Mouse (Mus musculus) midbrain, embryonic 11.5 days (tissue): ENCODE results near the gene Lrrc4b. TPM values are rescaled to one million over a fixed set of nuclear protein-coding genes. Genes with fewer than 3 reads are reported as not detected.

Experiments used
- ATAC-seq: fragments of 200-750 bp; cut with Nextera tagmentation; 2 replicates; pipeline ENCODE4 v1.8.0; 2017; ENCODE audit warnings: moderate TSS enrichment, moderate library complexity; ENCODE audit not compliant: low FRiP score
- DNase-seq: peaks from one replicate; pipeline ENCODE4 v3.0.0; 2015; ENCODE audit warnings: low spot score; ENCODE audit errors: missing footprints
- H3K27ac ChIP-seq: fragments of 300-500 bp; sonication (generic); 2 replicates; pipeline ENCODE4 v1.5.1; 2014; ENCODE audit warnings: low read depth, low read length
- H3K27me3 ChIP-seq: fragments of 300-500 bp; sonication (generic); 2 replicates; pipeline ENCODE4 v1.6.1; 2014; ENCODE audit warnings: mild to moderate bottlenecking, low read length, moderate library complexity, mixed read lengths; ENCODE audit not compliant: control insufficient read depth, insufficient read depth
- H3K36me3 ChIP-seq: fragments of 300-500 bp; sonication (generic); 2 replicates; pipeline ENCODE4 v1.6.1; 2014; ENCODE audit warnings: mild to moderate bottlenecking, low read length, moderate library complexity, mixed read lengths; ENCODE audit not compliant: control insufficient read depth, insufficient read depth
- H3K4me1 ChIP-seq: fragments of 300-500 bp; sonication (generic); 2 replicates; pipeline ENCODE4 v1.6.1; 2014; ENCODE audit warnings: low read length; ENCODE audit not compliant: control insufficient read depth, insufficient read depth
- H3K4me2 ChIP-seq: fragments of 300-500 bp; sonication (generic); 2 replicates; pipeline ENCODE4 v1.6.1; 2014; ENCODE audit warnings: mild to moderate bottlenecking, moderate library complexity
- H3K4me3 ChIP-seq: fragments of 300-500 bp; sonication (generic); 2 replicates; pipeline ENCODE4 v1.5.1; 2014; ENCODE audit warnings: low read depth, low read length
- H3K9ac ChIP-seq: fragments of 300-500 bp; sonication (generic); 2 replicates; pipeline ENCODE4 v1.6.1; 2014; ENCODE audit warnings: low read length
- H3K9me3 ChIP-seq: fragments of 300-500 bp; sonication (generic); 2 replicates; pipeline ENCODE4 v1.6.1; 2016; ENCODE audit warnings: low read length; ENCODE audit not compliant: control insufficient read depth
- WGBS: fragments of 180-500 bp; shearing (Covaris S2); extraction: QIAGEN DNeasy Blood & Tissue Kit; methylation state at CpG from one replicate; pipeline ENCODE4 v1.1.7; 2014; 5-methylcytosine and 5-hydroxymethylcytosine counted together
- polyA plus RNA-seq: library from polyadenylated mRNA; unstranded; fragments of >200 nt; fragmentation: Nextera tagmentation; extraction: Ambion mirVana; gene quantifications from 2 replicates; pipeline ENCODE4 v1.2.1, GENCODE M21; 2014

Gene Lrrc4b
- polyA plus RNA-seq, 1 experiment from 2014 or later: 10.3 TPM

- peaks cover 3% of the 10 kb centered on the region; the same call in 1 of the 2 replicates for H3K4me1 ChIP-seq
- ATAC-seq (no peak), DNase-seq (no peak)
- no peaks in the 10 kb centered on the region for H3K9me3 ChIP-seq
- H3K27ac ChIP-seq: no peak overlapping the region
- H3K4me2 ChIP-seq: no peak overlapping the region
- WGBS: 86% methylated on average over 6 of the region's 6 CpGs
- no peak overlapping the region for H3K9ac ChIP-seq
- H3K4me3 ChIP-seq: no peak overlapping the region
- no peaks in the 10 kb centered on the region for H3K36me3 ChIP-seq
- H3K27me3 ChIP-seq: peaks cover 3% of the 10 kb centered on the region
Measured at GRCm38 (mm10) chr7:44401673-44402072, 27.1 kb upstream of the Lrrc4b start.

GRCm38 (mm10) chr7:44405346-44406014 is 23.3 kb upstream of the Lrrc4b start:
- Histone ChIP-seq H3K27ac (peak overlapping the region; percentile 68), H3K4me2 (peak overlapping the region; percentile 47), H3K9me3 (no peaks in the 10 kb centered on the region), H3K27me3 (peaks cover 4% of the 10 kb centered on the region), H3K4me1 (peaks cover 3% of the 10 kb centered on the region; the same call in 1 of the 2 replicates), H3K9ac (peak overlapping the region; percentile 53; the same call in 1 of the 2 replicates), H3K36me3 (no peaks in the 10 kb centered on the region), H3K4me3 (peak overlapping the region; percentile 27)
- DNase-seq: peak; percentile 99
- ATAC-seq: peak; percentile 97
- 2% methylated on average over 27 of the region's 27 CpGs for WGBS

- Histone ChIP-seq H3K4me1 (peaks cover 3% of the 10 kb centered on the region; the same call in 1 of the 2 replicates), H3K27ac (no peak overlapping the region), H3K4me2 (no peak overlapping the region), H3K27me3 (peaks cover 4% of the 10 kb centered on the region), H3K9me3 (no peaks in the 10 kb centered on the region), H3K9ac (no peak overlapping the region), H3K36me3 (no peaks in the 10 kb centered on the region), H3K4me3 (no peak overlapping the region)
- ATAC-seq (no peak), DNase-seq (no peak)
- 0% methylated on average over 5 of the region's 5 CpGs for WGBS
Measured at GRCm38 (mm10) chr7:44406015-44406355, 22.8 kb upstream of the Lrrc4b start.

- Histone ChIP-seq H3K4me3 (no peak overlapping the region), H3K36me3 (no peaks in the 10 kb centered on the region), H3K4me1 (peaks cover under 1% of the 10 kb centered on the region; the same call in 1 of the 2 replicates), H3K9me3 (no peaks in the 10 kb centered on the region), H3K27me3 (peaks cover 4% of the 10 kb centered on the region; the same call in 1 of the 2 replicates), H3K9ac (no peak overlapping the region), H3K4me2 (no peak overlapping the region), H3K27ac (no peak overlapping the region)
- WGBS: 89% methylated on average over 4 of the region's 4 CpGs
- DNase-seq: no peak
- no peak for ATAC-seq
Measured at GRCm38 (mm10) chr7:44411144-44411543, 17.7 kb upstream of the Lrrc4b start.

GRCm38 (mm10) chr7:44413307-44413706 is 15.5 kb upstream of the Lrrc4b start:
- Histone ChIP-seq H3K4me3 (no peak overlapping the region), H3K9me3 (no peaks in the 10 kb centered on the region), H3K4me1 (no peaks in the 10 kb centered on the region), H3K4me2 (no peak overlapping the region), H3K36me3 (no peaks in the 10 kb centered on the region), H3K9ac (no peak overlapping the region), H3K27me3 (no peaks in the 10 kb centered on the region), H3K27ac (no peak overlapping the region)
- ATAC-seq (no peak), DNase-seq (no peak)
- 84% methylated on average over 6 of the region's 6 CpGs for WGBS

GRCm38 (mm10) chr7:44427666-44428065 is 1.2 kb upstream of the Lrrc4b start:
- no peaks in the 10 kb centered on the region for H3K9me3 ChIP-seq
- H3K36me3 ChIP-seq: no peaks in the 10 kb centered on the region
- no peak for DNase-seq
- H3K4me3 ChIP-seq: no peak overlapping the region
- peaks cover 33% of the 10 kb centered on the region for H3K4me1 ChIP-seq
- no peaks in the 10 kb centered on the region for H3K27me3 ChIP-seq
- peak overlapping the region; percentile 7; the same call in 1 of the 2 replicates for H3K27ac ChIP-seq
- peak overlapping the region; percentile 40 for H3K4me2 ChIP-seq
- ATAC-seq: peak; percentile 1; the same call in 1 of the 2 replicates
- peak overlapping the region; percentile 55 for H3K9ac ChIP-seq
- 10% methylated on average over 8 of the region's 8 CpGs for WGBS

- DNase-seq (peak; percentile 99), ATAC-seq (peak; percentile 49)
- H3K36me3 ChIP-seq: no peaks in the 10 kb centered on the region
- peaks cover 33% of the 10 kb centered on the region for H3K4me1 ChIP-seq
- peak overlapping the region; percentile 92 for H3K9ac ChIP-seq
- H3K9me3 ChIP-seq: no peaks in the 10 kb centered on the region
- H3K27ac ChIP-seq: peak overlapping the region; percentile 99
- H3K27me3 ChIP-seq: no peaks in the 10 kb centered on the region
- H3K4me3 ChIP-seq: peak overlapping the region; percentile 73
- WGBS: 1% methylated on average over 15 of the region's 38 CpGs
- peak overlapping the region; percentile 86 for H3K4me2 ChIP-seq
Measured at GRCm38 (mm10) chr7:44428171-44428950, 457 bp upstream of the Lrrc4b start.

GRCm38 (mm10) chr7:44429534-44430488 is 993 bp downstream of the Lrrc4b start:
- H3K4me1 ChIP-seq: peaks cover 33% of the 10 kb centered on the region

More at GRCm38 (mm10) chr7:44429534-44430488, 993 bp downstream of the Lrrc4b start:
- Histone ChIP-seq H3K27ac (peak overlapping the region; percentile 99), H3K36me3 (no peaks in the 10 kb centered on the region), H3K27me3 (no peaks in the 10 kb centered on the region), H3K9me3 (no peaks in the 10 kb centered on the region), H3K4me3 (peak overlapping the region; percentile 73), H3K9ac (peak overlapping the region; percentile 92), H3K4me2 (peak overlapping the region; percentile 86)
- ATAC-seq (peak; percentile 17; the same call in 1 of the 2 replicates), DNase-seq (peak; percentile 95)
- WGBS: 1% methylated on average over 30 of the region's 32 CpGs
